Mouse (Mus musculus) lung, postnatal 25 days (tissue): ENCODE results near the gene Cdk5rap1.

Experiments used
- DNase-seq: peaks from one replicate; pipeline ENCODE4 v3.0.0; 2022; ENCODE audit warnings: low spot score

Gene Cdk5rap1

GRCm38 (mm10) chr2:154372842-154373500 lies at the start of gene Cdk5rap1:
Gene Cdk5rap1 (minus strand): TSS chr2:154373010.
- DNase-seq: no peak

DNA sequence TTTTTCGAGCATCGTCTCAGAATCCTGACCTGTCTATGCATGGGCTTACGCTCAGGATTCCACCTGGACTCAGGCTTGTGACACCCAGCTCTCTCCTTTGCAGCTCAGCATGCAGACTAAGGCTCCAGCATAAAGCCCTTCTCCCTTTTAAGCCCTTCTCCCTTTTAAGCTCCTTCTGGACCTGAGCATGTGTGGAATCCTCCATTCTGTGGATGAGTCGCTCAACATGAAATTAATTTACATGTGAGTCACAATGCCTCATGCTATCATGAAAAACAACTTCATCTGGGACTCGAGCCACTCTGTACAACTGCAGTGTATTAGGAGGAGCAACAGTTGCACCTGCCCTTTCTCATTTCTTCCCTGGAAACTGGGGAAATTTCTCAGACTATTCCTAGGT lies 49.4 kb upstream of the Cdk5rap1 start:
- no peak for DNase-seq

DNA sequence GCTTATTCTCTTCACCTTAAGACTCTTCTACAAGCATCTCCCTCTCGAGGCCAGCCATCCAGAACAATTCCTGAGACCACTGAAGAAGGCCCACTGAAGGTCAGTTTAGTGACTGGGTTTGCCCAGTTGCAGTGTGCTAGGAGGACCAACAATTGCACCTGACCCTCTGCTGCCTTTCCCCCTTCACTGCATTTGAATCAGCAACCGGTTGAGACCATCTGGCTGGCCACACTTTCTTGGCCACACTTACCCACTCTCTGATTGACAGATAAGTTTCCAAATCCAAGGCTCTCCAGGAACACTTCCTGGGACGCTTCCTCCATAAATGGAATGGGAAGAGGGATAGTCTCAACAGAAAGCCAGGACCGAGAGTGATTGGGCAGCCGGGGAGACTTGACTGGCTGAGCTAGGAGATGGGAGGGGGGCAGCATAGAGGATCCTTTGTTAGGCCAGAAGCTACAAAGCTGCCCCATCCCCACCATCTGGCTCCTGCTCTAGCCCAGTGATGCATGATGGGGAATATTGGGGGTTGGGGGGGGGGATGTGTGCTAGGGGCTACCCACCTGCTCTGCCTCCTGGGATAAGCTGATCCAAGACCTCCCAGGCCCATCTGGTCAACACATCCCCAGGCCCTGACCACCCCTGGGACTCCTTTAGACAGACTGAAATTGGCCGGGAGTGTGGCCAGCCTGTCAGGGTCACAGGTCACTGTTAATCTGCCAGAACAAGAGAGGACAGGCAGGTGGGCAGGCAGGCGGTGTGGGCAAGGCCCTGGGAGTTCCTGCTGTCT lies 48.3 kb upstream of the Cdk5rap1 start:
- DNase-seq: no peak

GRCm38 (mm10) chr2:154419631-154420515 lies 47.1 kb upstream of the Cdk5rap1 start:
- no peak for DNase-seq

- no peak for DNase-seq
Observed at GRCm38 (mm10) chr2:154418001-154418400, 45.2 kb upstream of the Cdk5rap1 start.

DNA sequence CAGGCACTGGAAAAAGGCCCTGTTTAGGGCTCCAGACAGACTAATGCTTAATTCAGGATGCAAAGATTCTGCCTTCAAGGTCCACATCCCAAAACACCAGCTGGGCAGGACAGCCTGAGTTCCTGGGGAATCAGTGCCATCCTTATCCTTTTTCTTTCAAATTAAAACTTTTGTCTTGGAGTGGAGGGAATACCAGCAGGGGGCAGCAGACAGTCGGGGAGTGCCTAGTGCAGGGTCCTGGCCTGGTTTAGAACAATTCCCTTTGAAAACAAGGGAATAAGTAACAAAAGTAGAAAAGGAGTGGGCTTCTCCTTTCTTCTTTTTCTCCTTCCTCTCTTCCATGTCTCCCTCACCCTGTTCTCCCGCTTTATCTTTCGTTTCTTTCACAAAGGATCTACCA lies 44.3 kb upstream of the Cdk5rap1 start:
- DNase-seq: peak; percentile 60

- DNase-seq: peak; percentile 59
Observed at GRCm38 (mm10) chr2:154412018-154412666, 39.3 kb upstream of the Cdk5rap1 start.

GRCm38 (mm10) chr2:154410355-154410754 lies 37.5 kb upstream of the Cdk5rap1 start:
- peak; percentile 12 for DNase-seq

- DNase-seq: peak; percentile 84
Observed at GRCm38 (mm10) chr2:154407643-154408445, 35.0 kb upstream of the Cdk5rap1 start, which contains the start of gene Snta1. Gene Snta1 (minus strand): TSS chr2:154408099.

DNA sequence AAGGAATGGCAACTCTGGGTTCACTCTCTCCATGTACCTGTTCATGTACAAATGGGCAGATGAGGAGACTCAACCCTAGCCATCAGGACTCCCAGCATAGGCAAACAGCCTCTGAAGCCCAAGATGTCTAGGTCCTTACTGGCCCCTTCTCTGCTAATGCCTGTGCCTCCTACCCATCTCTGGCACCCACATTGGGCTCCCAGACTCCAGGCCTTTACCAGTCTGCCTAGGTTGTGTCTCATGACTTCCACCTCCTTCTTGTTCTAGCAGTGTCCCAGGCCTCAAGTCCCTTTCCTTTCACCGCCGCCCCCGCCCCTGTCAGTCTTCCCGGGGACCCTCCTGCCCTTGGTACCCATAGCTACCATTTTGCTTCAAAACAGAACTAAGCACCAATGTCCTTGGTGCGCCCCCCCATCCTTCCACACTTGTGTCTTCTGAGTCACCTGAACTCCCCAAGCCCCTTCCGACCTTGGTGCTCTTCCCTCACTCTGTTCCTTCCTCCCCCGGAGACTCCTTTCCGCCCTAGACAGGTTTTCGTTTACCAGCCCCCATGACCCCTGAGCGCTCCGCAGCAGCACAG lies 34.3 kb upstream of the Cdk5rap1 start:
- DNase-seq: no peak

GRCm38 (mm10) chr2:154405447-154405994 lies 32.7 kb upstream of the Cdk5rap1 start:
- DNase-seq: no peak

GRCm38 (mm10) chr2:154402811-154403210 lies 30.0 kb upstream of the Cdk5rap1 start:
- peak; percentile 71 for DNase-seq

GRCm38 (mm10) chr2:154401976-154402375 lies 29.2 kb upstream of the Cdk5rap1 start:
- DNase-seq: no peak

DNA sequence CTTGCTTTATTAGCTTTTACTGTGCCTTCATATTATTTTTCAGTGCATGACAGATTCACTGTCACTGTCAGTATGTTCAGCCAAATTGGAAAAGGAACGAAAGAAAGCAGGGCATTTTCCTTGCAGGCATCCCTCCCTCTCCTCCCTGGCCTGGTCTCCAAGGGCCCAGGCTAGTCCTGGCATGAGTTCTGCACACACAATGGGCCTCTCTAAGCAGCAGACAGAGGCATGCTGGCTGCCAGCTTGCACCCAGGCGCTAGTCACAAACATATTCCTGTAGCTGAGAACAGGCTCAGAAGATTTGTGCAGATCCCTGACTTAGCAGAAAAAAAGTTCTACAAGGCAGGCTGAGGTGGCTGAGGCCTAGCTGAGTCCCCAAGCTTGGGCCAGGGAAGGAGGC lies 26.5 kb upstream of the Cdk5rap1 start:
- DNase-seq: no peak

GRCm38 (mm10) chr2:154398267-154398666 lies 25.5 kb upstream of the Cdk5rap1 start:
- DNase-seq: no peak

- peak; percentile 25 for DNase-seq
Observed at GRCm38 (mm10) chr2:154396529-154396928, 23.7 kb upstream of the Cdk5rap1 start.

GRCm38 (mm10) chr2:154394602-154395001 lies 21.8 kb upstream of the Cdk5rap1 start:
- DNase-seq: no peak

GRCm38 (mm10) chr2:154390180-154390964 lies 17.6 kb upstream of the Cdk5rap1 start:
- peak; percentile 89 for DNase-seq

DNA sequence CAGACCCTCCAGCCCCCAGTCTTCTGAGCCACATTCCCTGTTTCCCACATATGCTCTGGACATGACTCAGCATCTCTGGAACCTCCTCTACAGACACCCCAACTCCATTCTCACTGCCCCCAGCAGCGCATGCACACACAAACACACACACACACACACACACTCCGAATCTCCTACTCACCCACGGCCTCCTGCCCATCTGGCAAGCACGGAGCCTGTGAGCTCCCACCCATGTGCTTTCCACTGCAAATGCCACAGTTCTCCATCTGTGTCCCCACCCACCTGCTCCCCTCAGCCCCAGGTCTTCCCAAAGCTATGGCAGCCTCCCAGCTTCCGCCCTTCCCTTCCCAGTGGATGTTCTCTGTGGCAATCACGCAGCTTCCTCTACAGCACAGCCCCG lies 6.3 kb upstream of the Cdk5rap1 start:
- no peak for DNase-seq
